In genomic region chr3:94838631-94839030, GRCm38 (mm10) we compare ENCODE assay signal across 8 mouse cellular contexts. TPM values are rescaled to one million over a fixed set of nuclear protein-coding genes. Genes with fewer than 3 reads are reported as not detected.
DNase-seq lines count a peak whose midpoint lies in the region; ATAC-seq lines count a peak whose summit lies in the region.

No protein-coding gene starts in this region.

- 0 out of 2 replicates have a peak, but pooled peaks cover 3% of the 10 kb centered on the region for H3K9me3 ChIP-seq in kidney, embryonic 15.5 days (replicated peaks)
- no peaks in the 10 kb centered on the region for H3K9me3 ChIP-seq in heart, embryonic 13.5 days
- H3K9me3 ChIP-seq in limb, embryonic 15.5 days = no peaks in the 10 kb centered on the region
- H3K9me3 ChIP-seq in neural tube, embryonic 12.5 days = no peaks in the 10 kb centered on the region

- WGBS in kidney, embryonic 15.5 days = 8% methylated on average over 9 of the region's 9 CpGs
- 20% methylated on average over 9 of the region's 9 CpGs for WGBS in heart, embryonic 13.5 days
- WGBS in limb, embryonic 15.5 days = 10% methylated on average over 9 of the region's 9 CpGs
- WGBS in neural tube, embryonic 12.5 days = 16% methylated on average over 9 of the region's 9 CpGs

- H3K36me3 ChIP-seq in kidney, embryonic 15.5 days = no peaks in the 10 kb centered on the region
- no peaks in the 10 kb centered on the region for H3K36me3 ChIP-seq in heart, embryonic 13.5 days
- no peaks in the 10 kb centered on the region for H3K36me3 ChIP-seq in limb, embryonic 15.5 days
- no peaks in the 10 kb centered on the region for H3K36me3 ChIP-seq in neural tube, embryonic 12.5 days

- ATAC-seq in kidney, embryonic 15.5 days (replicated peaks; ENCODE audit: low FRiP score) = no peak
- ATAC-seq in heart, embryonic 13.5 days (ENCODE audit: extremely low read depth, insufficient number of reproducible peaks, low FRiP score, low TSS enrichment) = no peak
- no peak for ATAC-seq in limb, embryonic 15.5 days (ENCODE audit: insufficient number of reproducible peaks, low FRiP score, low TSS enrichment, low read depth)
- ATAC-seq in neural tube, embryonic 12.5 days (ENCODE audit: low FRiP score, low read depth) = no peak

- H3K4me3 ChIP-seq in kidney, embryonic 15.5 days (replicated peaks) = peak overlapping the region; percentile 74
- H3K4me3 ChIP-seq in heart, embryonic 13.5 days = peak overlapping the region; percentile 81
- H3K4me3 ChIP-seq in limb, embryonic 15.5 days = peak overlapping the region; percentile 64
- peak overlapping the region; percentile 73 for H3K4me3 ChIP-seq in neural tube, embryonic 12.5 days

- H3K9ac ChIP-seq in kidney, embryonic 15.5 days = peak overlapping the region; percentile 74
- H3K9ac ChIP-seq in heart, embryonic 13.5 days = peak overlapping the region; percentile 93
- H3K9ac ChIP-seq in limb, embryonic 15.5 days = peak overlapping the region; percentile 78
- H3K9ac ChIP-seq in neural tube, embryonic 12.5 days = peak overlapping the region; percentile 88

- peak overlapping the region; percentile 66 for H3K4me2 ChIP-seq in kidney, embryonic 15.5 days
- H3K4me2 ChIP-seq in heart, embryonic 13.5 days = peak overlapping the region; percentile 77
- H3K4me2 ChIP-seq in limb, embryonic 15.5 days = peak overlapping the region; percentile 61
- H3K4me2 ChIP-seq in neural tube, embryonic 12.5 days (replicated peaks) = peak overlapping the region; percentile 65

- H3K27me3 ChIP-seq in kidney, embryonic 15.5 days = no peaks in the 10 kb centered on the region
- no peaks in the 10 kb centered on the region for H3K27me3 ChIP-seq in heart, embryonic 13.5 days (replicated peaks)
- H3K27me3 ChIP-seq in limb, embryonic 15.5 days = no peaks in the 10 kb centered on the region
- no peaks in the 10 kb centered on the region for H3K27me3 ChIP-seq in neural tube, embryonic 12.5 days (replicated peaks)

- H3K27ac ChIP-seq in kidney, embryonic 15.5 days = peak overlapping the region; percentile 95
- H3K27ac ChIP-seq in heart, embryonic 13.5 days (replicated peaks) = peak overlapping the region; percentile 98
- H3K27ac ChIP-seq in limb, embryonic 15.5 days = peak overlapping the region; percentile 98
- H3K27ac ChIP-seq in neural tube, embryonic 12.5 days = peak overlapping the region; percentile 94

- H3K4me1 ChIP-seq in kidney, embryonic 15.5 days = peaks cover 20% of the 10 kb centered on the region
- peaks cover 28% of the 10 kb centered on the region for H3K4me1 ChIP-seq in heart, embryonic 13.5 days
- 0 out of 2 replicates have a peak, but pooled peaks cover 4% of the 10 kb centered on the region for H3K4me1 ChIP-seq in limb, embryonic 15.5 days
- H3K4me1 ChIP-seq in neural tube, embryonic 12.5 days = peaks cover 17% of the 10 kb centered on the region

- DNase-seq in kidney, adult 11 months = no peak
- peak; percentile 49 for DNase-seq in cerebellum, adult 9-11 months
- no peak for DNase-seq in adrenal gland, adult (ENCODE audit: inconsistent age in 2 of 2, low spot score in 1 of 2)
- DNase-seq in thymus, adult 18-20 months = no peak

RNA-seq across cellular contexts. Expression of gene Pogz, which starts 1.3 kb away (rescaled TPM):
- 17.4 and 18.8 TPM in 2 replicates for polyA plus RNA-seq in kidney, embryonic 15.5 days (2015; fragmentation: Nextera tagmentation; extraction: Ambion mirVana)
- polyA plus RNA-seq in heart, embryonic 13.5 days (2015; fragmentation: Nextera tagmentation; extraction: Ambion mirVana) = 9.3 and 10.1 TPM in 2 replicates
- 12.9 and 13.1 TPM in 2 replicates for polyA plus RNA-seq in limb, embryonic 15.5 days (2015; fragmentation: Nextera tagmentation; extraction: Ambion mirVana)
- 20.9 and 21.0 TPM in 2 replicates for polyA plus RNA-seq in neural tube, embryonic 12.5 days (2016; fragmentation: Nextera tagmentation; extraction: Ambion mirVana)

RNA-seq across cellular contexts. Expression of gene Psmb4, which starts 48.1 kb away (rescaled TPM):
- 340 and 342 TPM in 2 replicates for polyA plus RNA-seq in kidney, embryonic 15.5 days (2015; fragmentation: Nextera tagmentation; extraction: Ambion mirVana)
- 242 and 287 TPM in 2 replicates for polyA plus RNA-seq in heart, embryonic 13.5 days (2015; fragmentation: Nextera tagmentation; extraction: Ambion mirVana)
- 312 and 330 TPM in 2 replicates for polyA plus RNA-seq in limb, embryonic 15.5 days (2015; fragmentation: Nextera tagmentation; extraction: Ambion mirVana)
- polyA plus RNA-seq in neural tube, embryonic 12.5 days (2016; fragmentation: Nextera tagmentation; extraction: Ambion mirVana) = 331 and 332 TPM in 2 replicates

RNA-seq across cellular contexts. Expression of gene Cgn, which starts 52.3 kb away (rescaled TPM):
- 17.0 and 18.3 TPM in 2 replicates for polyA plus RNA-seq in kidney, embryonic 15.5 days (2015; fragmentation: Nextera tagmentation; extraction: Ambion mirVana)
- polyA plus RNA-seq in heart, embryonic 13.5 days (2015; fragmentation: Nextera tagmentation; extraction: Ambion mirVana) = 2.2 and 2.3 TPM in 2 replicates
- polyA plus RNA-seq in limb, embryonic 15.5 days (2015; fragmentation: Nextera tagmentation; extraction: Ambion mirVana) = 16.7 and 16.9 TPM in 2 replicates
- polyA plus RNA-seq in neural tube, embryonic 12.5 days (2016; fragmentation: Nextera tagmentation; extraction: Ambion mirVana) = 4.1 and 4.3 TPM in 2 replicates
